Mouse (Mus musculus): ENCODE data around the gene Prkci. TPM values are rescaled to one million over a fixed set of nuclear protein-coding genes. Genes with fewer than 3 reads are reported as not detected.

Prkci gene
- total RNA-seq (2021), result 10 to 100 TPM; 12.4 to 12.5 TPM

DNA sequence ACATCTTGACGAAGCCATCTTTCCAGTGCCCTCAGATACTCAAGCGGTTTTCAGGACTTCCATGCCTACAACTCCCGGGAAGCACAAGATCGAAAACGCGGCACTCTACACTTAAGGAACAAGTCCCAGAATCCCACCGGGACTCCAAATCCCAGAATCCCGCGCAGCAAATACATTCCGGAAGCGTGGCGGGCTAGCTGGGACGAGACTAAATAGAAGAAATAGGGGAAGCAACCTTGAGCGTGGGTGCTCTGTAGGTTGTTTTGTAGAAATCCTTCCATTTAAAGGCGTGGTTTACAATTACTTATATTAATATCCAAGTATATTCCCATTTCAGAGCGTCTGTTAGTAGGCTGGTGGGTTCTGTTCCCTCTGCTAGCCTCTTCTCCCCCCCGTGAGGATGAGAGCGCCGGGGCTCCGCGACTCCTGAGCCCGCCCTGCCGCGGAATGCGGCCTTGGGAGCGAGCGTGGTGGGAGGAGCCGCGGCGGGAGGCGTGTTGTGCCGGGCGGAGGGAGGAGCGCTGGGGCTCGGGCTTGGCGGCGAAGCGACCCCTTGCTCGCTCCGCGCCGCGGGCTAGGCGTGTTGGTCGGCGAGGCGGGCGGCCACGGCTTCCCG is at the start of gene Prkci:
Gene Prkci, plus strand, starts transcription at position 465 of the 616 bp plus-strand sequence.
- peak; percentile 92 to 96 for DNase-seq
- intact Hi-C loops (cut with DNase I), result loop anchor here (2.0 kb wide), 1 partner anchor 25 kb away; no protein-coding TSS in a partner anchor

DNA sequence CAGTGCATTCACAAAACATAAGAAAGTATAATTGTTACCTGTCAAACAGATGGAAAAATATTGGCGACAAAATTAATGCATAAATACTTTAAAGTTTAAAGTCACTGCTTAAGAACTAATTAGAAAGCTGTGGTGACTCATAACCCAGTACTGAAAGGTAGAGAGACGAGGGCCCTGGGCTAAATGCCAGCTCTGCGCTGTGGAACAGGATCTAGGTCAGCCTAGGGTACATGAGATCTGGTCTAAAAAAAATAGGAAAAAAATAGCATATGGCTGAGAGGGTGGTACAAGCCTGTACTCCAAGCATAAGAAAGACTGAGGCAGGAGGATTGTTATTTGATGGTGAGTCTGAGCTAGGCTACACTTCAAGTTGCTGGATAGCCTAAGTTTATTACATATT is 43.9 kb upstream of the Prkci start:
- intact Hi-C loops (cut with DNase I), result no loop called here
- peak; percentile 18 to 24 for DNase-seq

DNA sequence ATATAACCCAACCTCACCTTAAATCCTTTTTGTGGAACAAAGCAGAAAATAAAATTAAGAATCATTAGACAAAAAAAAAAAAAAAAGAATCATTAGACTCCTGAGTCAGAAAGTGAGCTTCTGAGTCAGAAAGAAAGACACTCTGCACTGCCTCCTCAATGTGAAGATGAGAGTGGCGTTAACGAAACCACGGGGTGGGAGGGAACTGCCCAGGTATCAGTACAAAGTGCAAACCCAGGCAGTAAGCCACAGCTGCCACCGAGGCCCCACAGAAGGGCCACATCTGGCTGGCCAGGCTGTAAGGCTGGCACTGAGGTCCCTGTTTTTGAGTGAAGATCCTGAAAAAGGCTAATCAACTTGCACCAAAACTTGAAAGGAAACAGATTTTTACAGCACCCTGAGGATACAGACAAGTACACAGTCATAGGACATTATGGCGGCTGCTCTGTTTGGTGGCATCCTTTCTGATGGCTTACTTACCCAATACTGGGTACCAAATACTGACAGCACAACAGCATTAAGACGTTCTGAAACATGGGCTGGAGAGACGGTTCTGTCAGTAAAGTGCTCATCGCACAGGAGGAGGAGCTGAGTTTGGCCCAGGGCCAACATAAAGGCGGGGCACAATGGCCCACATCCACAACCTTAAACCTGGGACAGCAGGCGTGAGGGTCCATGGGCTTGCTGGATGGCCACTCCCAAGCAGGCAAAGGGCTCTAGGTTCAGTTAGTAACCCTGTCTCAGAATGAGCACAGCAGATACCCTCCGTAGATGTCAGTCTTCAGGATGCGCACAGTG is 43.1 kb upstream of the Prkci start:
- intact Hi-C loops (cut with DNase I), result no loop called here
- no peak for DNase-seq

DNA sequence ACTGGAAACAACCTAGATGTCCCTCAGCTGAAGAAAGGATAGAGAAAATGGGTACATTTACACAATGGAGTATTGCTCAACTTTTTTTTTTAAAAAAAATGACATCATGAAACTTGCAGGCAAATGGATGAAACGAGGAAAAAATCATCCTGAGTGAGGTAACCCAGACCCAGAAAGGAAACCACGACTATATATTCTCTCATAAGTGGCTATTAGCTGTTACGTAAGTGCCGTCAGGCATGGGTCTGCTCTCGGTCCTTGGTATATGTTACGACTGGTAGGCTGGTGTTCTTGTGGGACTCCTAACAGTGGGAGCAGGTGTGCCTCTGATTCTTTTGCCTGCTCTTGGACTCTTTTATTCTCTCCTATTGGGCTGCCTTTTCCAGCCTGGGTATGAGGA is 39.2 kb upstream of the Prkci start:
- intact Hi-C loops (cut with DNase I), result no loop called here
- DNase-seq, result no peak

DNA sequence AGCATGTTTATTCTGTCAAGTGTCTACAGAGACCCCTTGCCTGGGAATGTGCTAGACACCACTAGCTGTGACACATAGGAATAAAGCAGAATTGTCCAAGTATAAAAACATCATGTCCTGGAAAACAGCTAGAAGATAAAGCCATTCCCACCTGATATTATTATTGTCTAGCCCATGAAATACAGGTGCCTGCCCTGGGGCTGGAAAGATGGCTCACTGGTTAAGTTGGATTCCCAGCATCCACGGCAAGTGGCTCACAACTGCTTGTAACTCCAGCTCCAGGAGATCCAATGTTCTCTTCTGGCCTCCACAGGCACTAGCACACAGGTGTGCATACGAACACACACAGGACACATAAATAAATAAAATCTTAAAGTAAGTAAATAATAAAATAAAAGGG is 36.8 kb upstream of the Prkci start:
- no peak for DNase-seq
- intact Hi-C loops (cut with DNase I), result no loop called here

DNA sequence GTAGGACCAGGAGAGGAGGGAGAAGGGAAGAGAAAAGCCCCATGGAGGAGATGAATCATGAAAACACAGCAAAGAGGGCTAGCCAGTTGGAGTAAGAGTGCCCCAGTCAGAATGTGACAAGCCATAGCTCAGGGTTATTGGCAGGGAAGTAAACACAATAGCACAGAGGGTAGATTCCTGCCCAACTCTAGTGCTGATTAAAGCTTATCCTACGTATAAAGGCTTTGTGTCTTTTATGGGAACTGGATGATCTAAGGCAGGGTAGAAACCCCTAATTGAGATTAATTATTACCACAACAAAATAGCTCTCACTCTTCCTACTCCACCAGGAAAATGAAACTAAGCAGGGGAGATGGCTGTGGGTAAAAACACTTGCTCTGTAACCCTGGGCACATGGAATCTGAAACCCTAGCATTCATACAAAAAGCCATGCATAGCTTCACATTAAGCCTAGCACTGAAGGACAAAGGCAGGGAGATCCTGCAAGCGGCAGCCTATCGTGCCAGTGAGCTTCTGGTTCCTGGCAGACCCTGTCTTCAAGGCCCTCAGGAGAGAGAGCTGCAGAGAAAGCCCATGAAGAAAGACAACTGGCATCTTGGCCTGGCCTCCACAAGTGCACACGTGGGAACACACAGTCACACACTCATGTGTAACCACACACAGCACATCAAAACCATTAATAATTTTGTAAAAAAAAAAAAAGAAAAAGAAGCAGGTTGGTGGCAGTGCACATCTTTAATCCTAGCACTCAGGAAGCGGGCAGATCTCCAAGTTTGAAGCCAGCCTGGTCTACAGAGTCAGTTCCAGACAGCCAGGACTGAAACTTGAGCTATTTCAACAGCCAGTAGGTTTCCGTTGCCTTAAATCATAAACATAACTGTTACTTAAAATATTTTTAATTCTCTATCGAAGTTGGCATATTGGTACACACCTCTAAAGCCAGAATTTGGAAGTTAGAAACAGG is 35.4 kb upstream of the Prkci start:
- no peak for DNase-seq
- intact Hi-C loops (cut with DNase I), result no loop called here

DNA sequence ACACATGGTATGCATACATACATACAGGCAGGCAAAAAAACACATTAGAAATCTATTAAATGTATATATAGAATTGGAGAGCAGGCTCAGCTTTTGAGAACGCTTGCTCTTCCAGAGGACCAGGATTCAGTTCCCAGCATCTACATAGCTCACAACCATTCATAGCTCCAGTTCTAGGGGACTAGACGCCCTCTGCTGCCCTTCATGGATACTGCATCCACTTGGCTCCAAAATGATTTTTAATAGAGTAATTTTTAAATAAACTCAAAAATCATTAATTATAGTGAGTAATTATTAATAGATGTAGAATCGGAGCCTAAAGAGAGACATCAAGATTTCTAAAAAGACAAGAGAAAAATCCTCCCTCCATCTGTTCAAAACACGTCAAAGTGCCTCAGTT is 32.4 kb upstream of the Prkci start:
- intact Hi-C loops (cut with DNase I), result no loop called here
- DNase-seq, result no peak

DNA sequence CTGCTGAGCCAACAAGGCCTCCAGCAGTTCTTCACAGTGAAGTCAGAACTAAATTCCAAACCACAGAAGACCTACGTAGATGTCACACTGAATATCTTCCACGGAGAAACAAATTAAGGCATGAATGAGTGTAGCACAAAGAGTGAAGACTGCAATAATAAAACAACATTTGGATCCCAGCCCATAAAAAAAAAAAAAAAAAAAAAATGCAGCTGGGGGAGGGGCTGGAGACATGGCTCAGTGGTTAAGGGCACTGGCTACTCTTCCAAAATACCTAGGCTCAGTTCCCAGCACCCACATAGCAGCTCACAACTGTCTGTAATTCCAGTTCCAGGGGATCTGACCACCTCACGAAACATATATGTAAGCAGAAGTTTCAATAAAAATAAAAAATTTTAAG is 31.3 kb upstream of the Prkci start:
- DNase-seq, result no peak
- intact Hi-C loops (cut with DNase I), result no loop called here

DNA sequence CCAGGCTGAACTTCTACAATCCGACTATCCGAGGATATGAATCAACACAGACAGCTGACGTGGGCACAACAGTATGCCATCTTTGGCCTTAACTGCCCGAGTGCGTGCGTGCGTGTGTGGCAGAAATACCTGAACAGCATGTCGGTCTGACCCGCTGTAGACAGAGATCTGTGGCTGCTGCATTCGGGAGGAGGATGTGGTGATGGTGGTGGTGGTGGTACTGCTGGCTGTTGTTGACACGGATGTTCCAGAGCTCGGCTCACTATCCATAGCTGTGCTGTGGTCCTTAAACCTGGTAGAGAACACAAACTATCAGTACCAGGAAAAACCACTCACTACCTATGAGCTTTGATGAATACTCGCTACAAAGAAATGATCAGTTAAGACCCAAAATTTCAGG is 29.9 kb upstream of the Prkci start:
- intact Hi-C loops (cut with DNase I), result loop anchor here (5.0 kb wide), 3 partner anchors 108 to 363 kb away; partner anchors contain the start of genes Gpr160, Mynn and Sec62
- no peak for DNase-seq

DNA sequence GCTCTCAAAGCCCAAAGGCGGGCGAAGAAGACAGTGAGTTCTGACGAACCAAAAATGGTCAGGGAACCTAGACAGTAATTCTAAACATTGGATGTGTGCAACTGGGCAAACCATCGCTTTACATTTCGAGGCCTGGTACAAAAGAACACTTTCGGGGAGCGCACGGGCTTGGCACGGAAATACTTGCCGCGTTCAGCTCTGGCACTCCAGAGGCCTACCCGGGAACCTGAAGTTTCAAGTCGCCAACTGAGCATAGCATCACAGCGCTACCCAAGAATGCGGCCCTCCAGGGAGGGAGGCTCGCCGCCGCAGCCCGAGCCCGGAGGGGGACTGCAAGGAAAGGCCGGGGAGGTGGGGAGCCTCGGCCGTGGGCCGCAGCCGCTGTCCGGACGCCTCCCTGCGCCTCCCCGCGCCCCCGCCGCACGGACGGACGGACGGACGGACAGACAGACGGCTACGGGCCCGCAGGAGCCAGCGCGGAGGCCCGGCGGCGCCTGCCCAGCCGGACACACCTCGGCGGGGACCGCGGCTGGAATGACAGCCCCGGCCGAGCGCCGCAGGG is 26.9 kb upstream of the Prkci start:
- intact Hi-C loops (cut with DNase I), result loop anchor here (5.0 kb wide), 3 partner anchors 111 to 366 kb away; partner anchors contain the start of genes Gpr160, Mynn and Sec62

DNA sequence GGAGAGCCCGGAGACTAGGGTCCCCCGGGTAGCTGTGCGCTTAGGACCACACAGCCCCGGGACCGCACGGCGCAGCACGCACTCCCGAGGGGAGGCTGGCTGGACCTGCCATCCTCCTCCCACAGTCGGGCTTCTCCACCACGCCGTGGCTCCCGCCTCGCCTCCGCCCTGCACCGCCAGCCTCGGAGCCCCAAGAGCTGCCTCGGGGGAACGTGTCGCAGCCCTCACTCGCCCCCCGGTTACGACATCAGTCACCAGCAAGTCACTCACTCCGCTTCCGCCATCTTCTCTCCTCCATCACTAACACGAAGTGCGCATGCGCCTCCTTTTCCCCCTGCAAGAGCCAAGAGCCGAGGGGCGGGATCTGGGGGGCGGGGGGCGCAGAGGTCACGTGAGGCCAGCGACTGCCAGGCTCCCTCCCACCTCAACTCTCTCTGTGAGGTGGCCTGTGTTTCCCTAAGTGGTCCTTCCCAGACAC is 26.4 kb upstream of the Prkci start, which contains the start of gene Phc3:
Gene Phc3, minus strand, starts transcription at position 312 of the 478 bp plus-strand sequence.
- intact Hi-C loops (cut with DNase I), result loop anchor here (5.0 kb wide), 3 partner anchors 112 to 367 kb away; partner anchors contain the start of genes Gpr160, Mynn and Sec62
- peak; percentile 89 to 92 for DNase-seq

More for the DNA sequence above, 26.9 kb upstream of the Prkci start:
- peak; percentile 50 to 62 for DNase-seq

DNA sequence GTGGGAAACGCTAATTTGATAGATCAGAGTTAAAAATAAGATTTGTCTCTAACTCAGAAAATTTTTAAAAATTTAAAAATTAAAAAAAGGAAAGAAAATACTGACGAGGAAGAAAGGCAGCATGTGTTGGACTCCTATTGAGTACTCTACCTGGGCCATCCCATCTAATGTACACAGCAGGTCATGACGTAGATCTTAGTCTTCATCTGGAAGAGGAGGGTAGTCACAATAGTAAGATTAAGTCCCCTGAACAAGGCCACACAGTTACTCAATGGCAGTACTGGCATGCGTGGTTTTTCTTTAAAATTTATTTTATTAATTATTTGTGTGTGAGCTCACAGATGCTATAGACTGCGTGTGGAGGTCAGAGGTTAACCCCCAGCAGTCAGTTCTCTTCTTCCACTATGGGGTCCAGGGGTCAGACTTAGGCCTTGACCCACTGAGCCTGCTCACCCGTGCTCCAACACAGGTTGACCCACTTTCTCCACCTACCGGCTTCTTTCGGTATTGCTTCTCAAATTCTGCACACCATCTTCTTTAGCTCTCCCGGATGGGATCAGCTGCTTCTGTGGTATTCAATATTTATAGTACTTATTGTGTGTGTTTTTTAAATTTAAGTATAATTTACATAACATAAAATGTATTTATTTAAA is 20.3 kb upstream of the Prkci start:
- intact Hi-C loops (cut with DNase I), result loop anchor here (1.0 to 2.0 kb wide), 2 partner anchors 278 to 383 kb away; no protein-coding TSS in a partner anchor
- peak; percentile 68 to 76 for DNase-seq

DNA sequence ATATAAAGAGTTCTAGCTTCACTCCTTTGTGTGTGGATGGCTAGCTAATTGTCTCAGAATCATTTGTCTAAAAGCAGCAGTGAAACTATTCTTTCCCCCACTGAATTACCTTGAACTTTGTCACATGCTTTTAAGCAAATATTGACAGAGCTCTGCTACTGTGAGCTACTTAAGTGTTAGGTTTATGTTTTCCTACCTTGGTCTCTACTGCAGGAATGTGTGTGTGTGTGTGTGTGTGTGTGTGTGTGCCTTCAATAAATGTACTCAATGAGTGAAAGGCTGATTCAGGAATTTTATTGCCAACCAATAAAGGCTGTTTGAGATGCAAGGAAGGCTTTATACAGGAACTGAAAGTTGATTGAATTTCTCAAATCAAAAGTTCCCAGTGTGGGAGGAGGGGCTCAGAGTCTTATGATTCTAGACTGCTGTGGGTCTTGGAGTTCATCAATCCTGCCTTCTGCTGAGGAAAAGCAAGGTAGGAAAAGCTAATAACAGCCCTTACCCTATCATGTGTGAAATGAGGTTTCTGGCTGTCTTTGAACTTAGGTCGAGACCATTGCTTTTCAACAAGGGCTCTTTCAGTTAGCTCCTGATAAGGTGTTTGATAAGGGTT is 18.4 kb upstream of the Prkci start:
- intact Hi-C loops (cut with DNase I), result no loop called here
- no peak for DNase-seq

DNA sequence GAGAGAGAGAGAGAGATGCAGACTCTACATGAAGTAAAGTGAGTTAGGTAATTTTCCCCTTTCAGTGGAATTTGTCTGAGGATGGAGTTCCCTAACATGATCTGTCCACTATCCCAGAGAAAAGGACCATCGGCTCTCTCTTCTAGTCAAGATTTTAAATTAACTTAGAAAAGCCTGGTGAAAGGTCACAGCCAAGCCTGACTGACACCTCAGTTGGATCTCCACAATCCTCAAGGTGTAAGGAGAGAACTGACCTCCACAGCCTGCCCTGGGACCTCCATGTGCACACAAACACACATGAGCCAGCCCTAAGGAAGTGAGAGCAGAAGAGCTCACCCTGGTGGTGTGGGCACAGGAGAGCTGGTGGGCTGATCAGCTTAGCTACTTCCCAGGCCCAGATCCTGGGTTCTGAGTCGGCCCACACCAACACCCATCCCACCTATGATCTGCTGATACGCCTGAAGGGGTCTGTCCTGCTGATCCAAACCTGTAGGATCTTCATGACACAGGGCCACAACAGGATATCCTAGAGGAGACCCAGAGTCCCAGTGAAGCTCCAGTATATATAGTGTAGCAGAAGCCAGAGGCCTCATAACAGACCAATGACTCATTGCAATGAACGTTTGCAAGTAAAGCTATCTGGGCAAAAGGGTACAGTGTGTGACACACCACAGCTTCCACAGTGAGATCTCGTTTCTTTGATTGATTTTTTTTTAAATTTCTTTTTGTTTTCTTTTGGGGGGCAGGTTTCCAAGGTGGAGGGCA is 13.7 kb upstream of the Prkci start:
- DNase-seq, result no peak
- intact Hi-C loops (cut with DNase I), result no loop called here

DNA sequence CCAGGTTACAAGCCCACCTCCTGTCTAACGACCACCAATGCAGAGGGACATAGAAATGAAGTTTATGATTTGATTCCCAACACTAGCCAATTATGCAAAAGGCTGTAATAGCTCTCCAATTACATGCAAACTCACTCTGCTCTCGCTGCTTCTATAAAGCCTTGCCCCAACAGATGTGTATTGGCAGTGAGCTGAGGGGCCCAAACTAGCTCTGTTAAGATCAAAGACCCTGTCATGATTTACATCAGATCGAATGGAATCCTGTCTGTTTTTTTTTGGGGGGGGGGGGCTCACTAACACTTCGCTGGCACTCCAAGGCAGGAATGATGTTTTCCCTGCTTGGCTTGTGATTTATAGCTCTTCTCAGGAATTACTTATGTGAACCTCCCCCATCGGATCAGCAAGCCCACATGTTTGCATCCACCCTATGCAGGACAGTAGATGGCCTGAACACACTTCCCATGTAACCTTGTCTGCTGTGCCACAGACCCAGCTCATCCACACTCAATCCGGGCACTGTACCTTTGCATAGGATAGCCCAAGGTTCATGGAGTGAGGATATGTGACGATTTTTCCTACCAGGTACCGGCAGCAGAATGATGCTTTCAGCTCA is 12.5 kb upstream of the Prkci start:
- DNase-seq, result no peak
- intact Hi-C loops (cut with DNase I), result no loop called here

DNA sequence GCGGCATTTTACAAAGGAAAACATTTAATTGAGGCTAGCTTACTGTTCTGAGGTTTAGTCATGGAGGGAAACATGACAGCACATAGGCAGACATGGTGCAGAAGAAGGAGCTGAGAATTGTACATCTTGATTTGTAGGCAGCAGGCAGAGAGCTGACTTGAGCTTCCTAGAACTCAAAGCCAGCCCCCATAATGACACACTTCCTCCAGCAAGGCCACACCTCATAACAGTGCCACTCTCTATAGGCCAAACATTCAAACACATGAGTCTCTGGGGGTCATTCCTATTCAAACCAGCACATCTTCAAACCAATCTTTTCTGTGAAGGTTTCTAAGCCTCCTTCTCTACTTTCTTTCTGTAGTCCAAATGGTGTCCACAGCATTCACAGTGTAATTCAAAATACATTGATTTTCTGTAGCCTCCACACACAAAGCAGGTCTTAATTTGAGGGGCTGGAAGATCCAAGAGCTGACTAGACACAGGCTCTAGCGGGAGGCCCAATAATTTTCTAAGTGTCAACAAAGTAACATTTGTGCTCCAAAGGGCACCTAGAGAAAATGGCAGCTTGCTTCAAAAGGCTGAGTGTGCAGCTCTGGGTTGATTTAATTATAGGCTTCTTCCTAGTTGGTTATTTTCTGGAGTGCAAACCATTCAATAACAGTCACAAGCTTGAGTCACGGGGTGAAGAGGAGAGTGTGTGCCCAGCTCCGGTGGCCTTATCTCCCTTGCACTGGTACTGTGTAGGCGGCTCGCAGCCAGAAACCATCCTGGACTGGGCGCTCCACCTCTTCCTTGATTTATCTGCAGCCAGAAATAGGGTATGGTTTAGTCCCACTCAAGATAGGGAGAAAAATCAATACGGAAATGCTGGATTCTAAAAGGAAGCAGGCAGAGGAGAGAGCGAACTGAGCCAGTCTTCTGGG is 7.9 kb upstream of the Prkci start:
- DNase-seq, result peak; percentile 24 to 49
- intact Hi-C loops (cut with DNase I), result no loop called here

DNA sequence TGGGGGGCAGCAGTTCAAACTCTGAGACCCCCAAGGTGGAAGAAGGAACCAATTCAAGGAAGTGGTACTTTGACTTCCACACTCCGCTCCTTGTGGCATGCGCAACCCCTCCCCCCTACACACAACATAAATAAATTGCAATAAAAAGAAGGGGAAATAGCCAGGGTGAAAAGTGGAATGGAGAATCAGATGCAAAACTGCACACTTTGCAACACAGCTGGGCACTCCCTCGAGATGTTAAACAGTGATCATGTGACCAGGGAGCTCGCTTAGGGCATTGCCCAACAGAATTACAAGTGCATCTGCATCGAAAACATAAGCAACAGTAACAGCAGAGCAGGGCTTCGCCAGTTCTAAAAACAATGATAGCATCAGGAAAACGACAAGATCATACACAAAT is 3.4 kb upstream of the Prkci start:
- DNase-seq, result no peak
- intact Hi-C loops (cut with DNase I), result no loop called here
